Mouse (Mus musculus) E14TG2a.4 (cell line): Measurements from ENCODE around the gene Stk39.

Experiments used
- CTCF ChIP-seq: conservative IDR thresholded peaks from 2 replicates; pipeline ENCODE4 v1.5.1; 2014; ENCODE audit warnings: low read length
- NANOG ChIP-seq: IDR thresholded peaks from 2 replicates; pipeline ENCODE4 v1.6.1; 2014; ENCODE audit warnings: borderline replicate concordance, low read length, mixed read lengths
- POU5F1 ChIP-seq: IDR thresholded peaks from 2 replicates; pipeline ENCODE4 v1.6.1; 2014; ENCODE audit warnings: low read length, borderline replicate concordance

GRCm38 (mm10) chr2:68246284-68246683 lies 225.8 kb downstream of the Stk39 start:
- TF ChIP-seq CTCF, result no peak
- no peak for TF ChIP-seq POU5F1
- no peak for TF ChIP-seq NANOG
